Mouse (Mus musculus) hematopoietic stem cell, adult 5-6 weeks (primary cell): ENCODE data around the gene Ptk6. TPM values are rescaled to one million over a fixed set of nuclear protein-coding genes. Genes with fewer than 3 reads are reported as not detected.
A peak's percentile ranks its signal among the peaks of the same experiment; 100 is the strongest.

Source experiments
- ATAC-seq, 2 experiments: fragments of 125-278 bp in 1 of 2; replicated peaks in 1 of 2; 2 replicates each; pipeline ENCODE4 v1.8.0; 2016 to 2017; ENCODE audit warnings: inconsistent platforms in 2 of 2, mild to moderate bottlenecking in 2 of 2, moderate number of reproducible peaks in 2 of 2, low read depth in 1 of 2, moderate TSS enrichment in 1 of 2; ENCODE audit not compliant: low FRiP score in 2 of 2, poor library complexity in 2 of 2, severe bottlenecking in 2 of 2, insufficient read depth in 1 of 2, low TSS enrichment in 1 of 2
- total RNA-seq: library from RNA; stranded (forward); fragments of 172-1452, 232-1000 nt; gene quantifications from 2 replicates; pipeline ENCODE4 v1.2.3, GENCODE M21; 2017

Ptk6 gene
- total RNA-seq: not detected in 2 replicates

DNA sequence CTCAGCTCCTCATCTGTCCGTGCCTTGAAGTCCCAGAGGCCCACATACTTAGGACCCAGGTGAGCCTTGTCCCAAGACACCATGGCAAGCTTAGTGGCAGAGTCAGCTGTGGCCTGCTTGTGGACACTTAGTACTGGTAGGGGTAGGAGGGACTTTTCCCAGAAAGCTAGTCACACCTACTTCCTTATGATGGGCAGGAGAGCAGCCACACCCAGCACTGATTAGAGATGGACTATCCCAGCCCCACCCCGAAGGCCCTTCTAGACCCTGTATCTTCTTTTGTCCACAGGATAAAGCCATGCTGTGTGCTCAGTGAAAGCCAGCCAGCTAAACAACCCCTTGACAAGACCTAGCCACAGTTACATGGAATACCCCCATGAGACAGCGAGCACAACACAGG, at the start of gene Ptk6:
Gene Ptk6, minus strand, starts transcription at position 368 of the 400 bp plus-strand sequence.
- no peak for ATAC-seq

DNA sequence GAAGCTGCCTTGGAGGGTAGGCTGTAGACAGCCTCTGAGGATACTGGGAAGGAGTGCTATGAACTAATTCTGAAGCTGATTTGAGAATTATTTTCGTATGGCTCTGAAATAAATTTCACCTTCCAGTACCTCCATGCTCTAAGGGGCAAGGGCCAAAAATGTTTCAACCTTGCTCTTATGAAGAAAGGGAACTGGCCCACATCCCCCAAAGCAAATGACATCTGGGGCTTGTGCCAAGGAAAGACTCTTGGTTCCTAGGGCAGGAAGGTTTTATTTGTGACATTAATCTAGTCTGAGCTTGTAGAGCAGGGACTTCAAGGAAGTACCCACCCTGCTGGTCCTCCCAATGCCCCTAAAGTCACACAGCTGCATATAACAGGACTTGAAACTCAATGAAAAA, 49.3 kb upstream of the Ptk6 start:
- no peak for ATAC-seq

- ATAC-seq: no peak
These were observed 46.6 kb upstream of the Ptk6 start for GRCm38 (mm10) chr2:181249217-181249616.

DNA sequence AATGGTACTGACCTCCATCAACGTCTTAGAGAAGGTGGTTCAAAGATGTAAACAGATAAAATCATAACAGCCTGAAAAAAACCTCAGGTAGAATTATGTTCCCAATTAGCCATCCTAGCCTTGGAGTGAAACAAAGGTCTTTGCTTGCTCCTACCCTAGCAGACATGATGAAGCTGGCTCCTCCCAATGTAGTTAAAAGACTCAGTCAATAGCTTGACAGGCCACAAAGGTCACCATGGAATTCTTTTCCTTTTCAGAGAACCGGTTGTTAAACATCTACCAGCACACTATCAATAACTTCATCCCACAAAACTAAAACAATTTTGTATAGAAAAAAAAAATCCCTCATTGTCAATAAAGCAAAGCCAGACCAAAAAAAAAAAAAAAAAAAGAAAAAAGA, 42.4 kb upstream of the Ptk6 start:
- no peak for ATAC-seq

DNA sequence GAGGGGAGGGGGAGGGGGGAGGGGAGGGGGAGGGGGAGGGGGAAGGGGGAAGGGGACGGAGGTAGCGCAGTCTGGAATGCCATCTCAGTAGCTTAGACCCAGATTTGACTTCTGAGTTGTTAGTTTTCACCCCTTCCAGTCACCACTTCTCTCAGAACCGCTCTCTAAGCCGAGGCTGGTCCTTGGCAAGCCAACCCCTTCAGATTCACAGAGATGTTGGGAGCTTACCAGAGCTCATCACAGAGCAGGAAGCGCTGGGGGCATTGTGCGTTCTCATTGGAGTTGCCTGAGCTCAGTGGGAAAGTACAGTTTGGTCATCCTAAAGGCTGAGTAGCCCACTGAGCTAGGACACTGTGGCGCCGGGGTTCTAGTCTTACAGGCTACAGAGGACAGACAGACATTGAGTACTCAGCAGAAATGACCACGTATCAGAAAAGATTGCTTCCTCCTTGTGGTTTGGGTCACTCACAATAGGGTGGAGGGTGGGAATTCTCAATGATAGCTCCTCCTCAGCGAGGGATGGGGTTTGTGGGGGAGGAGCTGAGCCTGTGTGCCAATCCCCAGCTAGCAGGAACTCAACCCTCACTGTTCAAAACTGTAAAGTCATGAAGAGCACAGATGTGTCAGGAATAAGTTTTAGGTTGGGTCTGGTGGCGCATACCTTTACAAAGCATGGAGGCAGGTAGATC, 41.3 kb upstream of the Ptk6 start:
- peak; percentile 75 to 92 for ATAC-seq

DNA sequence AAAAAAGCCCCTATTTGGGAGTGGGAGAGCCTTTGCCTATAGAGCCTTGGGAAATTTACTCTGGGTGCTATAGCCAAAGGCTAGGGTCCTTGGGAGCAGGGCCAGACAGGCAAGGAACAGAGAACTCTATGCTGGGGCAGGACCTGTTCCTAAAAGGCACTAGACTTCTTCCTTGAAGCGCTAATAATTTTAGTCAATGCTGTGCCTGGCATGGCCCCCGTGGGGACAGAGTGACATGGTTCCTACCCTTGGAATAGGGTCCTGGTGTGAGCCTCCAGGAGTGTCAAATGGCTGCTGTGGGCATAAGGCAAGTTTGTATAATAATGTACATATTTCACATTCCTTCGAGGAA, 39.7 kb upstream of the Ptk6 start:
- ATAC-seq: no peak

DNA sequence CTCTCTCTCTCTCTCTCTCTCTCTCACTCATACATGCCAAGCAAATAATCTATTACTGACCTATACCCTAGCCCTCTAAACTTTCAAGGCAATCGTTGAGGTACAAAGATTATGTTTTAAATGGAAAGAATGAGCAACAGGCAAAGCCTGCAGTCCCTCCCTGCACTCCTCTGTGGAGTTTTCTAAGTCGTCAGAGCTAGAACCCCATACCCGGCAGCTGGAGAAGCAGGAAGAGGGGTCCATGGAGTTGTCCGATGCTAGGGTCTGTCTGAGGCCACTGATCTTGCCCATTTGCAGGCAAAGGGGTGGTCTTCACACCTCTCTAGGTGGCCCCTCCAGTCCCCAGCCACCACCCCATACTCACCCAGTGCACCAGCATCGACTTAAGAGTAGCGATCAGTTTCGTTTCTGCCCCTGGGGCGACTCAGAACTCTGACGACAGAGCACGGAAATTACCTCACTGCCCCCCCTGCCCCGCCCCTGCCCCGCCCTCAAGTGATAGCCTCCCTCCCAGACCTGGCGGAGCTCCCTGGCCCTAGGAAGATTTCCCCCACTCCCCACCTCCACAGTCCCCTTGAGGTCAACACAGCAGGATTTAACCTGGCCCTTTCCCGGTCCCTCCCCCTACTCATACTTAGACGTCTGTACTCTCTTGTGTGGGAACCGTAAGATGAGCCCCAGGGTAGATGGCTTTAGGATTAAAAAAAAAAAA, 39.2 kb upstream of the Ptk6 start, which contains the start of gene Helz2:
Gene Helz2, minus strand, starts transcription at position 426 of the 712 bp plus-strand sequence.
- peak; percentile 59 to 72 for ATAC-seq

GRCm38 (mm10) chr2:181240806-181241440, 38.3 kb upstream of the Ptk6 start:
- ATAC-seq: no peak

GRCm38 (mm10) chr2:181239261-181239660, 36.7 kb upstream of the Ptk6 start:
- no peak for ATAC-seq

- no peak for ATAC-seq
These were observed 36.3 kb upstream of the Ptk6 start for GRCm38 (mm10) chr2:181238861-181239260.

DNA sequence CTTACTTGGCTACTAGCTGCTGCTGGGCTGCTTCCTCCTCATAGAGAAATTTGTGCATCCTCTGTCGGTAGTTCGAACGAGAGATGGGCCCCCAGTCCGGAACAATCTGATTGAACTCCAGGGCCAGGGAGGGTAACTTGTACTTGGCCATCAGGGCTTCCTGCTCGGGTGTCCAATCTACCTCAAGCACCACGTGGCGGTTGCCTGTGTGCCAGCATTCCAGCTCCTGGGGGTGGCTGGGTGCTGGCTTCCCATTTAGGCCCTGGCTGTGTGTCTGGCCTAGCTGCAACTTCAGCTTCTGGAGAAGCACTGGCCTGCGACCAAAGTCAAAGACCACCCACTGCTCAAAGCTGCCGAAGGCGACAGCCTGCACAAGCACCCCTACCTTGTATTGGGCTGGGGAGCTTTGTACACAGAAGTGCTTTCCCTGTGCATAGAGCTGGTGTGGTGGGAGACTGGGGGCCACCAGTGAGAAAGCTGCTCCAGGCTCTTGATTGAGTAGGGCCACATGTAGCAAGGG, 35.6 kb upstream of the Ptk6 start:
- no peak for ATAC-seq

DNA sequence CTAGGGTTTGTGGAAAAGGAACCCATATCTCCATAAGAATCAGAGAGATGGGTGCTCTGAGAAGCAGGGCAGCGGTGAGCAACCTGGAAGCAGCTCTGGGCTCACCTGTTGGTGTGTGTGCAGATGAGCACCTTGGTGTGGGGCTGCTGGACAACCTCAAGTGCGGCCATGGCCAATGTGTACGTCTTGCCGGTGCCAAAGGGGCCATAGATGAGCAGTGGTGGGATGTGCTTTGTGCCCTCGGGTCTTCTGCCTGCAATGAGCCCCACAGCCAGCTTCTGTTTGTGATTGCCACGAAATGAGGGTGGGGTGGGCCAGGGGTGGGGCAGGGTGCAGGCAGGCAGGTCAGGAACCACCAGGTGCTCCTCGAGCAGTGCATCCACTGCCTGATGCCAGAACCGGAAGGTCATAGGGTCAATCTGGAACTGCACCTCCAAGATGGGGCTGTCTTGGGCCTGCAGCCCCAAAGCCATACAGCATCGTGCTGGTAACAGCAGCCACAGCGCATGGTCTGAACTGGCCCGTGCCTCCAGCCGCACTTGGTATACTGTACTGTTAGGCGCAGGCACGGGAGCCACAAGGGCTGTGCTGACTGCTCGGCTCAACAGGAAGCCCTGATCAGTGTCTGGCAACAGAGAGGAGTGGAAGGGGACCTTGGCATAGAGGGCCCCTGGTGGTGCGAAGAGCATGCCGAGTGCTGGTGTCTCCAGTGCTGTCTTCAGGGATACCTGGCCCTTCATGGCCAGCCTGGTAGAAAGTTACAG, 34.8 kb upstream of the Ptk6 start:
- no peak for ATAC-seq

GRCm38 (mm10) chr2:181235681-181236566, 33.3 kb upstream of the Ptk6 start:
- no peak for ATAC-seq

DNA sequence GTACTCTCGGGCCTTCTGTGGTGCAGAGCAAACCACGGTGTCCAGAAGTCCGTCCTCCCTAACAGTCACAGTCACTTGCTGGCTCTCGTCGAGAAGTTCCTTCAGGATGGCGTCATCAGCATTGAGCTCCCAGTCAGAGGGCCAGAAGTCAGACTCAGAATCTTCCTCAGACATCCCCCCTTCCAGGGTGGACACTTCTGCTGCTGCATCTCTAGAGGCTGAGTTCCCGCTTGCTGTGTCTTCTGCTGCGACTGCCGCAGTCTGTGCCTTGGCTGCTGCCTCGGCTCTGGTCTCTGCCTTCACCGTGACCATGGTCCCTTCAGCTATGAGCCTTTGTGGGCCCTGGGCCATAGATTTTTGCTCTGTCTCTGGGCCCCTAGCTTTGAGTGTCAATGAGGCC, 32.1 kb upstream of the Ptk6 start:
- no peak for ATAC-seq

DNA sequence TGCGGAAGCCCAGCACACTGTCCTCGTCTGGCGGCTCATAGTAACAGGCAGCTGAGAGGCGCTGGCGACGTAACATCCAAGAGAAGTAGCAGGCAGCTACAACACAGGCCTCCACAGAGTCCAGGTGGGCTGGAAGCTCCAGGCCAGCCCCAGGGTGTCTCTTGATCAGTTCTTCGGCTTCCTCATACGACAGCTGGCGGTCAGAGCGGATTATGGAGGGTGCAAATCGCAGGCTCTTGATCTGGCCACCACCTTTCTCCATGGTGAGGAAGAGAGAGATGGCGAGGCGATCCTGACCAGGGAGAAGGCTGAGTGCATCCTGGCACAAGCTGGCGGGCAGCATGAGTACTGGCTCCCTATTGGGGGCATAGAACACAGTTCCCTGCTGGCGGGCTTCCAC, 30.9 kb upstream of the Ptk6 start:
- no peak for ATAC-seq

- ATAC-seq: no peak
These were observed 28.6 kb upstream of the Ptk6 start for GRCm38 (mm10) chr2:181231171-181231570.

- ATAC-seq: no peak
These were observed 25.7 kb upstream of the Ptk6 start for GRCm38 (mm10) chr2:181228335-181228734.
